Mouse (Mus musculus) 416B (cell line): ENCODE measurements around the gene G530012D18Rik.
"Not testable (repeated sequence)": the region's sequence is repeated elsewhere in the genome, so short reads cannot be mapped to it uniquely, and the experiment has no call there.

Experiments
- DNase-seq: peaks from one replicate; pipeline ENCODE4 v3.0.0; 2011; ENCODE audit warnings: low read depth

The G530012D18Rik gene

DNA sequence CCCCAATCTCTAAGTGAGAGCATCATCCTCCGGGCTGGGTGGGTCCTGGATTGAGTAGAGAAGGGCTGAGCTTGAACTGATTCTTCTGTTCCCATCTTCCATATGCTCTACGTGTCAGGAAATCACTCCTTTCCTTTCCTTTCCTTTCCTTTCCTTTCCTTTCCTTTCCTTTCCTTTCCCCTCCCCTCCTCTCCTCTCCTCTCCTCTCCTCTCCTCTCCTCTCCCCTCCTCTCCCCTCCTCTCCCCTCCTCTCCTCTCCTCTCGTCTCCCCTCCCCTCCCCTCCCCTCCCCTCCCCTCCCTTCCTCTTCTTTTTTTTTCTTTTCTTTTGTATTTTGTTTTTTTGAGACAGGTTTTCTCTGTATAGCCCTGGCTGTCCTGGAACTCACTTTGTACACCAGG lies at the start of gene G530012D18Rik:
Gene G530012D18Rik, plus strand, starts transcription at position 301 of the 400 bp plus-strand sequence.
- not testable (repeated sequence) for DNase-seq

DNA sequence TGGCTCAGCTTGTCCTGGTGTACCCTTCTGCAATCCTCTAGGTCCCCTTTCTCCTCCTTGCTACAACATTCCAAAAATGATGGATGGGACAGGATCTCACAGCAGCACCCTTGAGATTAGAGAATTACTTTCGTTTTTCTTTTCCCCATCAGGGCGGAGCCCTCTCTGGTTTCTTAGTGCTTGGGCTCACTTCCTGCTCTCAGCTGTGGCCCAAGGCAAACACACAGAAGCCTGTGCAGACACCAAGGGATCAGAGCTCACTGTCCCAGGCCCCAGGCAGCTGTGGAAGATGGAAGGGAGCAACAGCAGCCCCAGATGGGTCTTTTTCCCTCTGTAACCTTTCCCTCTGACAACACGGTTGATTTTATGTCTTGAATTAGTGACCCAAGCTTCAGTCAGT lies 49.1 kb upstream of the G530012D18Rik start:
- not testable (repeated sequence) for DNase-seq

DNA sequence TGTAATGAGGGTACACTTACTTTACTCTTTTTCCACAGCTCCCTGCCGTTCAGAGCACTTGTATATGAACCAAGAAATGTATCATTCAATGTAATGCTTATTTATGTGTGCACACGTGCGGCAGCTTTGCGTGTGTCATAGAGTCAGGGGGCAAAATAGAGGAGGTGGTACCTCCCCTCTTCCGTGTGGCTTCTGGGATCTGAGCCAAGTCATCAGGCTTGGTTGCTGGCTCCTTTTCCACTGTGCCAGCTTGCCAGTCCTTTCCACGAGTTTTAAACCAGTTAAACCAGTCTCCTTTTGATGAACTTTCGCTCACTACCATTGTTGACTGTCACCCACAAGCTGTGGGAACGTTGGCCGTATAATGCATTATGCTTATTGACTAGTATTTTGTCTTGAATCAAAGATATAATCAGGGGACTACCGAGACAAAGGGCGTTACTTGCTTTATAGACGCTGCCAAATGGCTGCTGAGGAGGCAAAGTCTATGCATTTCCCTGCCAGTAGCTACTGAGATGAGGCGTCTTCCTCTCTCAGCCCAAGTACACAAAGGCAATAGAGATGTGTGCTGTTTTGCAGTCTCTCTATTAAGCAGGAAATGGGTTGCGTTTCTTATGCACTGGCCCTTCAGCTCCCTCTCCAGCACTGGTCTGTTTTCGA lies 46.9 kb upstream of the G530012D18Rik start:
- not testable (repeated sequence) for DNase-seq

DNA sequence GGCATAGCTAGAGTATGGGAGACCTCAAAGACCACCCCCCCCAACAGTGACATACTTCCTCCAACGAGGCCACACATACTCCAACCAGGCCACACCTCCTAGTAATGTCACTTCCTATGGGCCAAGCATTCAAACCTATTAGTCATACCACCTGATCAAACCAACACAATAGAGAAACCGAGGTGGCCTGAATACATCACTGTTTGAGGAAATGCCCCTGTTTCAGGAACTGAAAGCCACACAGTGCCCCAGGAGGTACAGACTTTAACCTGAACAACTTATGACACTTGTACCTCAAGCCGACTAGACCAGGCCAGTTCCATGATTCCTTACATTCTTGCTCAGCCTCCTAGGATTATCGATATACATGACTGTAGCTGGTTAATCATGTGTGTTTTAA lies 31.7 kb upstream of the G530012D18Rik start:
- not testable (repeated sequence) for DNase-seq

DNA sequence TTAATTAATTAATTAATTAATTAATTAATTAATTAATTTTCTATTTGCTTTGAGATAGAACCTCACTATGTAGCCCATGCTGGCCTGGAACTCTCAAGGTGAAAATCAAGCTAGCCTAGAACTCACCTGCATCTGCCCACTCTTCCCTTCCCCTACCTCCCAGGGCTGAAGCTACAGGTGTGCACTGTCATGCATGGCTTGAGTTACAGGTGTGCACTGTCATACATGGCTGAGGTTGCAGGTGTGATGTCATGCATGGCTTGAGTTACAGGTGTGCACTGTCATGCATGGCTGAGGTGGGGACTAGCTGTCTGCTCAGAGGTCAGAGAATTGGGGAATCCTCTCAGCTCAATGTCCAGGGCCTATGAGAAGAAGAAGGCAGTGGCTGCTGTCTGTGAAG lies 29.0 kb upstream of the G530012D18Rik start:
- DNase-seq, result not testable (repeated sequence)

DNA sequence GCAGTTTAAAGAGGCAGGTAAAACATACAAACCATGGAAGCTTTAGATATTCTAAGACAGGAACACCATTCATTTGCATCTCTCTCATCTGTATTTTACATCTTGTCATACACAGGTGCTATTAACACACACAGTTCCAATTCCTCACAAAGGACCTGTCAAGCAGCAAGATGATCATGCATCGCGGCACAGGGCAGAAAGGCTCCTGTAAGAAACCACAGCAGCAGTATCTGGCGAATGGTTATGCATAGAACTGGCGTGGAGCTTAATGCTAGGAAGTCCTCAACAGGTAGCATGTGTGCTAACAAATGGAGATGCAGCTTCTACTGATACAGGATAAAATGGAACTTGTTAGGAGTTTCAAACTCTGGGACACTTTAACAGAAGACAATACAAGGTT lies 20.2 kb upstream of the G530012D18Rik start:
- not testable (repeated sequence) for DNase-seq

DNA sequence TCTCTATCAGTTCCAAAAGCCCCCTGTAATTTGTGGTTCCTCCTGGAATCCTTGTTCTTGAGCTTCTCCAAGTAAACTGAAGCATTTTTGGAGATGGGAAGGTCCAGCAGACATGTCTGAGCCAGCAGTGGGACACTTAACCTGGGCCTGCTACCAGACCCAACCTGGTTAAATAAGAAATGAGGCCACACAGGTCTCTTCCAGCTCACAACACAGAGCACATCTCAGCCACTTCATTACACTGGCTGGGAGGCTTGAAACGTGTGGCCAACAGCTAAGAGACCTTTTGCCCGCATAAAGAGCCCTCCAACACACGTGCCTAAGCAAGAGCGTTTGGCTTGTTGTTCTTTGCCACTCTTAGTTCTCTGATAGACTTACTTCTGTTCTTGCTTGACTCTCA lies 1.9 kb upstream of the G530012D18Rik start:
- not testable (repeated sequence) for DNase-seq

DNA sequence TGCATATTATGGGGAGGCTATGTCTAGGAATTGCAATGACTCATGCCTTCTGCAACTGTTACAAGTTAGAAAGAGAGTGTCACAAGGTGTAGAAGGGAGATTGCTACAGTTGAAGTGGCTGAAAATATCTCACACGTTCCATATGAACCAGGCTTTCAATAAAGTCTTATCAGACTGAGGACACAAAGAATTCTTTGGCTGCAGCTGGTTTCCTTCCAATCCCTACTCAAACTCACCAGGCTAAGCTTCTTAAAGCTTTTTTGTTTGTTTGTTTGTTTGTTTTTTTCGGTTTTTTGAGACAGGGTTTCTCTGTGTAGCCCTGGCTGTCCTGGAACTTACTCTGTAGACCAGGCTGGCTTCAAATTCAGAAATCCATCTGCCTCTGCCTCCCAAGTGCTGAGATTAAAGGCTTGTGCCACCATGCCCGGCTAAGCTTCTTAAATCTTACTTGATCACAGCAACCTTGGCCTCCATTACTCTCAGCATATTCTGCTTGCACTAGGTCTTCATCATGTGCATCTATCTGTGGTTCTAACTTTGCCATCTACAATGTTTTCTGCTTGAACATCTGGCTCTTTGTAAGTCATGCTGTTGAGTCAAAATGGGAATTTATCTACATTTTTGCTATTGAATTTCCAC lies 3.0 kb downstream of the G530012D18Rik start:
- not testable (repeated sequence) for DNase-seq

DNA sequence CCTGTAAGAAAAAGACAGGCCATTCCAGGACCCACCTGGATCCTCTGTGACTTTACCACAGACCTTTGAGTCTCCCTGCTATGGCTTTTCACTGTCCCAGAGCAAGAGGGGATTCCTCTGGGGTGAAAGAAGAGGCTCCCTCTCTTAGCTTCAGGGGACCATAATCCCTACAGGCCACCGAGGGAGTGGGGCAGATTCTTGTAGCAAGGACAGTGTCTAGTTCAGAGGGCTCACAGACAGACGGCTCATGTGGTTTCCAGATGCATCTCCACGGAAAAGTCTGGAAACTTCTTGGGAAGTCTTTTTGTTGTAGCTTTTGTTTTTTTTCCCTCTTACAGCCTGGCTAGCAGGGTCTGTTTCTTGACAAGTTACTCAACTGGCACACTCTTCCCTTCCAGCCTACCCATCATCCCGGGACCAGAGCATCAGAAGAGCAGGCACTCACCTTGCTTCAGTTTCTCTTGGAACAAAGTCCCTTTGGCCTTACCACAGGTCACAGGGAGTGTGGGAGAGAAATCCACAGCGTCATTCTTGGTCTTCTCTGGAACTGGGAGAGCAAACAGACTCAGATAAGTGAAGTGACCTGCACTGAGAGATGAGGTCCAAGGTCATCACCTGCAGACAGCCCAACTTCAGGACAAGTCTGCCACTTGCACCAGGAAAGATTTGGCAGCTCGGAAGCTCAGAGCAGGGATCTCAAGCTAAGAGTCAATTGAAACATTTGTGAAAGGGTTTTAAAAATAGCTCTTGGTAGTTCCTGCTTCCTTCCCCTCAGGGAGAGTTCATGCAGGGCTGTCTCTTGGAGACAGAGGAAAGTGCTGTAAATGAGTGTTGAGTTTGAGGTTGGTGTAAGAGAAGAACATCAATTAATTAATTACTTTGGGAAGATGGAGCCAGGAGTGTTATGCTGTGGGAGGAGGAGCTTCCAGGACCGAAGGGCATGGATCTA lies 4.0 kb downstream of the G530012D18Rik start:
- DNase-seq, result not testable (repeated sequence)

DNA sequence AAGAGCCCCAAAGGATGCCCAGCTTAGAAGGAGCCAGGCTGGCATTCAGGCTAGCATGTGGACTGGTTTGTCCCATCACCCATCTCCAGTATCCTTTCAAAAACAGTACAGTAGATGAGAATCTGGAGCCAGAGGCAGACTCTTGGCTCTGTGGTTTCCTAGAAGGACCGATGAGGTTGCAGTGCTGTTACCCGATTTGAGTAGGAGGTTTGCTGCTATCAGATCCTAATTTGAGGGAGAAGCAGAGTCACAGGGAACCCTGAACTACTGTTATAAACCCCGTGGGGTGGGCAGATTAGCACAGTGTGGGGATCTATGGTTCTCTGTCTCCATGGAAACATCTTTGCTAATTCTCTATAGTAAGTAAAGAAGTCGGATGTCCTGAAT lies 4.7 kb downstream of the G530012D18Rik start:
- not testable (repeated sequence) for DNase-seq

DNA sequence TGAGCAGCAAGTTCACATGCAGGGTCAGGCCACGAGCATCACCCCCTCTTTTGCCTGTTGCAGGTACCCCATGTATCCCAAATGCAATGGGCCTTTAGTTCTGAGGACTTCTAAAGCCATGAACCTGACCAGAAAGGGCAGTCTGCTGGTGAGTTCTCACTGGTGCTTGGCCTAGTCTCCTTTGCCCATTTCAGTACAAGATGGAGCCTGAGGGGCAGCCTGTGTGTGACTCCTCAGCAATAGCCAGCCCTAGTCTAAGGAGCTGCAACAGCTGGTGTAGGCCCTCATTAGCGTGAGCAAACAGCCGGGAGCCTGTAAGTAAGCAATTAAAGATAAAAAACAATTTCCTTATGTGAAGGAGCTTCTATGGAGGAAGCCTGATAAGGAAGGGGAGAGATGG lies 5.1 kb downstream of the G530012D18Rik start:
- DNase-seq, result not testable (repeated sequence)

DNA sequence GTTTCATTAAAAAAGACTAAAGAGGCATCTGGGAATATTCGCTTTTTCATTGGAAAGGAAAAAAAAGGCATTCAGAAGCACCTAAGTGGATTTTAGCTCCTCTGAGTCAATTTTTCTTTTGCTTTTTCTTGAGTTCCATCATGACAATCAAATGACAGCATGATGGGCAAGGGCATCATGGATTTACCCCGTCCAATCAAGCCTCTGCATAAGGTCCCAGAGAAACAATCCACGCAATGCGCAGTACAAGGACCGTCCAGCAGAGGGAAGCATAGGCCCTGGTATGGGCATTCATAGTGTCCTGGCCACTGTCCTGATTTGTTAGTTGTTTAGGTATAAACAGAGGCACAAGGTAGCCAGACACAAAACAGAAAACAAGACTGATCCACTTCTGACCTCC lies 6.0 kb downstream of the G530012D18Rik start:
- DNase-seq, result peak; percentile 19

DNA sequence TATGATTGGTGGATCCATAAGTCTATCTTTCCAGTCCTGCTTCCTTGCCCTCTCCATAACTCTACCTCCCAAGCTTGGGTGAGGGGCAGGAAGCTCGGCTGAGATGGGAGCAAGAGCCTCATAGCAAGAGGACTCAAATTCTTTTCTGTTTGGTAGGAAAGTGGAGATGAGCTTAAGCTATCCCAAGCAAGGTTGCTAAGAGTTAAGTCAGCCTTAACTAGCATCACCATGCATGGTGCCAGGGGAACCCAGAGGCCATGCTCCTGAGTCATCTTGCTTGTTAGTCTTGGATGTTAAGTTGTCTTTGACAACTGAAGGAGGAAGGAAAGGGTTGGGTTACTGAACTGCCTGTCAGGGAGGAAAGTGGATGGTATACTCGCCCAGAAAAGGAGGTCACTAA lies 13.2 kb downstream of the G530012D18Rik start:
- not testable (repeated sequence) for DNase-seq

DNA sequence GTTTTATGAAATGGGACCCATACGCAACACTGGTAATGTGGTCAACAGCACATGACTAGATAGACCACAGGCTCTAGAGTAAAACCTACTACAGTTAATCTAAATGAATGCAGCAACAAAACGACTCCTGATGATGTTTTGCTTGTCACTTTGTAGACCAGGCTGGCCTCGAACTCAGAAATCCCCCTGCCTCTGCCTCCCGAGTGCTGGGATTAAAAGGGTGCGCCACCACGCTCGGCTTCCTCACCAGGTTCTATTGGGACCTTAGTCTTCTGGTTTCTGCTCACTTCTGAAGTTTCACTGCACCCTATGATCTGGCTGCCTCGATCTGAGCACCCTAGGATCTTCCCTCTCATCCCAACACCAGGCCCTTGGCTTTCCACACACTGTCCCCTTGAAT lies 17.1 kb downstream of the G530012D18Rik start:
- peak; percentile 17 for DNase-seq

DNA sequence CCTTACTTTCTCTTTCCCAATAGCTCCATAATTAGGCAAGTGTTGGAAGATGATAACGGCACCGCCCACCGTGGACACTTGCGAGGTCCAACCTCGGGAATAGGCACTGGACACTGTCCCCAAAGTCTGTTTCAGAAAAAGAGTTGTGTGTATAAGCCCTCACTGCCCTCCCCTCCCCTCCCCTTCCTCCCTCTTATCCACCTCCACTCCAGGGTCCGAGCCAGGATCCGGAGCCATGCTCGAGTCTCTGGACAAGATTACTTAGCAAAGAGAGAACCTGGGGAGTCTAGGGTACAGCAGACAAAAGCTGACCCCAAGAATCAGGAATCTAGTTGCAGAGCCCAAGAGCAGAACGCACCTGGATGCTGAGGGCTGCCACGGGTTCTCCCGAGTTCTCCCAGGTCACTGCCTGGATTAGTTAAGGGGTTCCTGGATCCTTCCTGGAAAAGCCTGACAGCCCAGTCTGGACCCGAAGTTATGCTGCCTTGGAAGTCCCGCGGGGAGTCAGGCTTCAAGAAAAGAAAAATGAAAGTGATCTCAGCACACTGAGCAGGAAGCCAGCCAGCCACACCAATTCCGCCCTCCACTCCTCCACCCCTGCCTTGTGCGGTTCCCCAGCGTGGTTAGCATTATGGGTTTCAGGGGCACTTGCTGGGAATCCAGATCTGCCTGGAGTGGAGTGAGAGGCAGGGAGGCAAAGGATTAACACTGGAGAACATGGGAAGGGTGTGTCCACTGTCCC lies 23.0 kb downstream of the G530012D18Rik start, which contains the start of gene Sp110:
Gene Sp110, minus strand, starts transcription at position 547 of the 742 bp plus-strand sequence.
- peak; percentile 68 for DNase-seq

DNA sequence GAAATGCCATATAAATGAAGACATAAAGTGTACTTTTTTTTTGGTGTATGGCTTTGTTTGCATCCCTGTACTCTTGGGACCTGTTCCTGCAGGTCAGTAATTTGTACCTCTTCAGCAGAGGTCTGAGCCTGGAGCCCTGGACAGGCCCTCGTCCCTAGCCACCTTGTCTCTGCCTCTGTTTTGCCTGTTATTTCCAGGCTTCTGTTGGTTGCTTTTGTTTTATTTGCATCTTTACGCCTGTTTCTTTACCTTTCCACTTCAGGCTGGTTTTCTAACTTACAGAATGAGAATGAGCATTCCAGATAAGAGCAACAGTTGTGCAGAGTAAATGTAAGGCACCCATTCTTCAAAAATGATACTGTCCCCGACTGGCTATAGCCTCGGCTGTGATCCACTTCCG lies 24.6 kb downstream of the G530012D18Rik start, which contains the start of gene Sp140:
Gene Sp140, plus strand, starts transcription at position 301 of the 400 bp plus-strand sequence.
- not testable (repeated sequence) for DNase-seq

DNA sequence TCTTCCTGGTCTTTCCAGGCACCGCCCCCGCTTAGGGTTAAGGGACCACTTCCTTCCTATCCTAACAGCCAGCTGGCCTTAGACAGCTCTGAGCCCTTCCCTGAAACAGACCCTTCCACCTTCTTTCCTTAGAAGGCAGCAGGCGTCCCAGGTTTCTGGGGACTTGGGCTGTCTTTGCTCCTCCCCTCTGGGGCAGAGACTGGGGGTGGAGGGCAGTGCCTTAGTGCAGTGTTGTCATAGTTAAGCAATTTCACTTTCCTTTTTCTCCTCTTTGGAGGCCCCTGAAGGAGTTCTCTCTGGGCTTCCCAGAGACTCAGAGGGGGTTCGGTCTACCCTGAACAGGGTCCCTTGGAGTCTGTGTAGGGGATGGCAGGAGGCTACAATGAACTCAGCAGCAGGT lies 25.3 kb downstream of the G530012D18Rik start:
- DNase-seq, result peak; percentile 73

DNA sequence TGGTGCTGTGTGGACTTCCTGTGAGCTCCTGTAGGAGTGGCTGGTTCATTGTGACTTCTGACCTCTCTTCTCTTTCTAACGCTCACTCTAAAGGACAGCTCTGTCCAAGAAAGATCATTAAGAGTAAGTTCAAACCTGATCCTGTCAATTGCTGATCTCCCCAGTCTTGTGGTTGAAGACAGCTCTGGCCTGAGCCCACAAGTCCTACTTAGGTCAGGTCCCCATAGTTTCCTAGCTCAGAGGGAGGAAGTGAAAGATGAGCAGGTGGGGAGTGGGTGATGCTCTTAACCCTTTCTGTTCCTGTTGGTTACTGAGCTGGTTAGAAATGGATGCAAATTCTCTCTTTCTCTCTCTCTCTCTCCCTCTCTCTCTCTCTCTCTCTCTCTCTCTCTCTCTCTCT lies 28.9 kb downstream of the G530012D18Rik start:
- not testable (repeated sequence) for DNase-seq

DNA sequence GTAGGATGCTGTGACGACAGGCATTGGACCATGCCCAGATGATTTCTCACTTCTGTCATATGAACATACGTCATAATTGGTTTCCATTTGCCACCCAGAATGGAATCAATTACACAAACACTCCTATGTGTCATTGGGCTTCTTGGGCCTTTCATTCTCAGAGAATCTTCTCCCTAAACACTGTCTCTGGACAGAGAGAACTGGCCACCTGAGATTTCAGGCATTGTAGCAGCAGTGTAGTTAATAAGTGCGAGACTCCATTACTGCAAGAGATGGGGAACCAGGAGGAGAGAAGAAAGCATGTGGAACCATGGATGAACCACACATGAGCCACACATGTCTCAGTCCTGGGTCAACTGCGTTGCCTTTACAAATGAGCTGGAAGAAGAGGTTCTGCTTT lies 32.9 kb downstream of the G530012D18Rik start:
- not testable (repeated sequence) for DNase-seq

DNA sequence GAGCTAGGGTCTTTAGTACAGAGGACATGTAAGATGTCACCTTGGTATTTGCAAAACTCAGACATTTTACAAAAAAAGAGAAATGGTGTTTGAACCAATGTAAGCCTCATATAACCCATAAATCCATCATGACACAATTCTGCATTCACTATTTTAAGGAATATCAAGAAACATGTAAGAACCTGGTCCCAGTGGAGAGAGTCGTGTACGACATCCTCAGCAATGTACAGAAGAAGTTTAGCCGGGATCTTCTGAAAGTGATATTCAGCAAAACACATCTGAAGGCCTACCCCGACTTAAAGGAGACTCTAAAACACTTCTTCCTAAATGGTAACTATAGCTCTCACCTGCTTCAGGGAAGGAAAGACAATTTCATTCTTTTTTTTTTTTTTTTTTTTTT lies 35.1 kb downstream of the G530012D18Rik start:
- not testable (repeated sequence) for DNase-seq

DNA sequence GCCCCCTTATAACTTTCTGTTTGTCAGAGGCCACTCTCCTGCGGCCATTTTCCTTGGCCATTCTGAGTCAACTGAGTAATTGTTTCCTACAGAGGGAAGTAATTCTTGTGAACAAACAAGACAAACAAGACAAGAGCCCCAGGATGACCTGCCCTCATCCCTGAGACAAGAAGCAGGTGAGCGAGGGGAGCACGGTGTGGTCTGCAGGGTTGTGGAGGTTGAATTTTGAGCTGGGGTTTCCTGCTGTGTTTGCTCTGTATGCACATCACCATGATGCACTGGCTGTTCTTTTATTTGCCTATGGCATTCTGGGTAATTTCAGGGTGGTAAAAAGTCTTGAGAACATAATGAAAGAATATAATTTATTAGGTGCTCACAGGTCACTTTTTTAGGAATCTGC lies 39.6 kb downstream of the G530012D18Rik start:
- not testable (repeated sequence) for DNase-seq
